Mouse (Mus musculus) small intestine, adult 2 months (tissue): Measurements from ENCODE around the gene Dcp1a.

Experiments used
- CTCF ChIP-seq: fragments of 200-500 bp; IDR thresholded peaks from 2 replicates; pipeline ENCODE4 v1.5.1; 2012; ENCODE audit warnings: low read depth, mild to moderate bottlenecking, control low read depth, inconsistent platforms, low read length, moderate library complexity, mixed read lengths; ENCODE audit not compliant: insufficient replicate concordance, insufficient read length; ENCODE audit errors: extremely low read depth
- POLR2A ChIP-seq: fragments of 200-500 bp; IDR thresholded peaks from 2 replicates; pipeline ENCODE4 v1.6.1; 2012; ENCODE audit warnings: low read depth, mild to moderate bottlenecking, control low read depth, inconsistent platforms, low read length, moderate library complexity

DNA sequence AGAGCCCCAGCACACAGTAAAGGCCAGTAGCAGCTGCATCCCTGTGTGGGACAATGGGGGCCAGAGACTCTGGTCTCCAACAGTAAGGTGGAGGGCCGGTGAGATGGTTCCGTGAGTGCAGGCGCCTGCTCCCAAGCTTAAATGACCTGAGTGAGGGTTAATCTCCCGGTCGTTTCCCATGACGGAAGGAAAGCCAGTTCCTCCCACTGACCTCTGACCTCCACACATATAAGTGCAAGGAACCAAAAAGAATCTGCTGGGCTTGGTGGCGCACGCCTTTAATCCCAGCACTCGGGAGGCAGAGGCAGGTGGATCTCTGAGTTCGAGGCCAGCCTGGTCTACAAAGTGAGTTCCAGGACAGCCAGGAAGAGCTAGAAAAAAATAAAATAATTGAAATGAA, 49.1 kb downstream of the Dcp1a start:
- TF ChIP-seq CTCF (no peak), POLR2A (no peak)
